Mouse (Mus musculus): ENCODE measurements around the gene Vdac1.

Gene Vdac1

GRCm38 (mm10) chr11:52409316-52409715 is 48.7 kb downstream of the Vdac1 start:
- in situ Hi-C loops (cut with MboI, MseI) = loop anchor here in 1 of 2 experiments (5.0 kb wide), 1 partner anchor 1147 kb away; the partner anchor contains the start of genes BC049762 and Clk4

- in situ Hi-C loops (cut with MboI, MseI) = loop anchor here in 1 of 2 experiments (10.0 kb wide), 1 partner anchor 966 kb away; no protein-coding TSS in a partner anchor
Measured at GRCm38 (mm10) chr11:52418358-52418757, 57.7 kb downstream of the Vdac1 start.

GRCm38 (mm10) chr11:52419246-52419645 is 58.6 kb downstream of the Vdac1 start:
- in situ Hi-C loops (cut with MboI, MseI) = loop anchor here in 1 of 2 experiments (10.0 kb wide), 1 partner anchor 966 kb away; no protein-coding TSS in a partner anchor

GRCm38 (mm10) chr11:52419861-52420260 is 59.2 kb downstream of the Vdac1 start:
- in situ Hi-C loops (cut with MboI, MseI) = loop anchor here in 1 of 2 experiments (10.0 kb wide), 1 partner anchor 965 kb away; no protein-coding TSS in a partner anchor

- in situ Hi-C loops (cut with MboI, MseI) = no loop called here
Measured at GRCm38 (mm10) chr11:52420296-52421052, 59.8 kb downstream of the Vdac1 start.

GRCm38 (mm10) chr11:52421053-52421778 is 60.6 kb downstream of the Vdac1 start:
- in situ Hi-C loops (cut with MboI, MseI) = no loop called here

- in situ Hi-C loops (cut with MboI, MseI) = no loop called here
Measured at GRCm38 (mm10) chr11:52429440-52429839, 68.8 kb downstream of the Vdac1 start.

DNA sequence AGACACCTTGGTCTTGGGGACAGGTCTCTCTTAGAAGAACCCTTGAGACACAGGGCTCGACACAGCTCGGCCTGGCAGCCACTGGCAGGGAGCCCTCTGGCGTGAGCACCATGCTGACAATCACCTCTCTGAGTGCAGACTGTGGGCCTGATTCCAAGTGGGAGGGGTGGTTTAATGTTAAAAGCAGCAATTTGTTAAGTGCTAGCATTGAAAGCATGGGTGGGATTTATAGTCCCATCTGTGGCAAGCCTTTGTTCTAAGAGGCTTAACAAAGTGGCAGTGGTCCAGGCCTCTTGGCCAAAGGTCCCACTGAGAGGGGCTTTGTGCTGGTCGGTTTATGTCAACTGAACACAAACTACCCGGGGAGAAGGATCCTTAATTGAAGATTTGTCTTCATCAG is 70.9 kb downstream of the Vdac1 start:
- in situ Hi-C loops (cut with MboI, MseI) = no loop called here

DNA sequence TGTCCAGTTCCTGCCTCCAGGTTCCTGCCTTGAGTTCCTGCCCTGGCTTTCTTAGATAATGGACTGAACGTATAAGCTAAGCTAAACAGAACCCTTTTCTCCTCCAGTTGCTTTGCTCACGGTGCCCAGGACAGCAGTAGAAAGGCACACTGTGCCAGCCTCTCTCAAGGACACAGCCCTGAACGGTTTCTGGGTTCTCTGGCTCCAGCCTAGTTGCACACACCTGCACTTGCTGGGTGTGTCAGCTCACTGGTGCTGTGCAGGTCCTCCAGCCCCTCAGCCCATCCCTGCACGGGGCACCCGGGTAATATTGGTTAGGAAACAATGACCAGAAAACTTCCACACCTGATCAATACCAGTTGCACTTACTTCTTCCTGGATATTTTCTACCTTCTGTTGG is 71.5 kb downstream of the Vdac1 start:
- in situ Hi-C loops (cut with MboI, MseI) = no loop called here

- in situ Hi-C loops (cut with MboI, MseI) = no loop called here
Measured at GRCm38 (mm10) chr11:52433076-52433796, 72.6 kb downstream of the Vdac1 start.

- in situ Hi-C loops (cut with MboI, MseI) = no loop called here
Measured at GRCm38 (mm10) chr11:52433797-52434195, 73.1 kb downstream of the Vdac1 start.

DNA sequence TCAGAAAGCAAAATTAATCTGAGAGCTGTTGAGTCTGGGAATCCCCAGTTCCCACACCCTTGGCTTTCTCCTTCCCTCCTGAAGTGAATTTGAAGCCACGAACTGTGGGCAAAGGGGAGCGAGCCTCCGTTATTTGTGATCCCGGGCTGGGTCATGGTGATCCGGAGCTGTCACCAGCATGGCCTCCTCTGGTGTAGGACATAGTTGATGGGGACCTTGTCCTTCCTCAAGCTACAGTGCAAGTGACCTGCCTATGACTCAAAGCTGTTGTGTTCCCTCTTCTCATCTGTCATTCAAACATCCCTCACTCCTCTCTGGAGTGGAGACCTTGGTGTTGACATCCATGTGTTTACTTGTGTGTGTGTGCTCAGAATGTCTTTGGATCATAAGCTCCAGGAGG is 74.8 kb downstream of the Vdac1 start:
- in situ Hi-C loops (cut with MboI, MseI) = no loop called here

DNA sequence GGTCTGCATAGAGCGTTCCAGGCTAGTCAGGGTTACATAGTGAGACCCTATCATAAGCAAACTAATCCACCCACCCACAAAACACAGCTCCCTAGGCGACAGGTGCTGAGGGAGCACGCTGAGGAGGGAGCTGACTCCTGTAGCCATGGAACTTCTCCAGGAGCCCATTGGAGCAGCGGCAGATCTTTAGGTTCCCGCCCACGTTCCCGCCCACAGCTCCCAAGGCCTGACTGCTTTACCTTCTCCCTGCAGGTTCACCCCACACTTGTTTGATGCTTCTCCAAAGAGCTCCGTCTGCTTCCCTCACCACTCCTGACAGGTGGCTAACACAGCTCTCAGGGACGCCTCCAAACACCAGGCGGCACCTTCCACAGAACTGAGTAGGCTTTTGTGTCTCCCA is 76.5 kb downstream of the Vdac1 start:
- in situ Hi-C loops (cut with MboI, MseI) = no loop called here
